Mouse (Mus musculus): ENCODE measurements at regions not wholly inside any gene's neighbourhood (a gene's known extent, or its start where the extent isn't known, plus 50 kb on each side); places are given as distances from the start of the nearest gene placed in this dataset.

GRCm38 (mm10) chr1:156990567-156991494, 51.4 kb upstream of the Ralgps2 start:
- 49% methylated on average over 14 of the region's 14 CpGs for WGBS
- peaks cover 2% of the 10 kb centered on the region; the same call in 1 of the 2 replicates for H3K4me1 ChIP-seq (ENCODE audit: control insufficient read depth, insufficient read depth, low read length)
- DNase-seq = no peak
- TF ChIP-seq POLR2A (IDR thresholded peaks at IDR 0.05; ENCODE audit: low read depth, low read length) (no peak), CTCF (conservative IDR thresholded peaks at IDR 0.05; ENCODE audit: insufficient read depth, insufficient read length, low read depth, low read length) (no peak)
- no peak overlapping the region for H3K4me3 ChIP-seq (ENCODE audit: insufficient read depth, low read depth, low read length)
- H3K36me3 ChIP-seq (ENCODE audit: control insufficient read depth, insufficient read depth, low read length) = no peaks in the 10 kb centered on the region
- H3K27me3 ChIP-seq (replicated peaks; ENCODE audit: control insufficient read depth, insufficient read depth, low read length) = no peaks in the 10 kb centered on the region
- no peak overlapping the region for H3K27ac ChIP-seq (ENCODE audit: insufficient read depth, low read depth, low read length)

GRCm38 (mm10) chr1:156990112-156990511, 50.7 kb upstream of the Ralgps2 start:
- no peaks in the 10 kb centered on the region for H3K27me3 ChIP-seq (replicated peaks; ENCODE audit: control insufficient read depth, insufficient read depth, low read length)
- no peaks in the 10 kb centered on the region for H3K36me3 ChIP-seq (ENCODE audit: control insufficient read depth, insufficient read depth, low read length)
- no peak overlapping the region for H3K27ac ChIP-seq (ENCODE audit: insufficient read depth, low read depth, low read length)
- H3K4me3 ChIP-seq (ENCODE audit: insufficient read depth, low read depth, low read length) = no peak overlapping the region
- H3K4me1 ChIP-seq (ENCODE audit: control insufficient read depth, insufficient read depth, low read length) = peaks cover 4% of the 10 kb centered on the region; the same call in 1 of the 2 replicates
- 63% methylated on average over 9 of the region's 9 CpGs for WGBS
- TF ChIP-seq POLR2A (IDR thresholded peaks at IDR 0.05; ENCODE audit: low read depth, low read length) (no peak), CTCF (conservative IDR thresholded peaks at IDR 0.05; ENCODE audit: insufficient read depth, insufficient read length, low read depth, low read length) (no peak)
- no peak for DNase-seq

- no peaks in the 10 kb centered on the region for H3K36me3 ChIP-seq (ENCODE audit: control insufficient read depth, insufficient read depth, low read length)
- WGBS = 87% methylated on average over 10 of the region's 10 CpGs
Observed at GRCm38 (mm10) chr1:156989149-156989785, 49.8 kb upstream of the Ralgps2 start.

More at GRCm38 (mm10) chr1:156989149-156989785, 49.8 kb upstream of the Ralgps2 start:
- no peak for DNase-seq
- Histone ChIP-seq H3K4me3 (ENCODE audit: insufficient read depth, low read depth, low read length) (no peak overlapping the region), H3K4me1 (ENCODE audit: control insufficient read depth, insufficient read depth, low read length) (peaks cover 4% of the 10 kb centered on the region; the same call in 1 of the 2 replicates), H3K27ac (ENCODE audit: insufficient read depth, low read depth, low read length) (no peak overlapping the region), H3K27me3 (replicated peaks; ENCODE audit: control insufficient read depth, insufficient read depth, low read length) (no peaks in the 10 kb centered on the region)
- TF ChIP-seq POLR2A (IDR thresholded peaks at IDR 0.05; ENCODE audit: low read depth, low read length) = no peak
- TF ChIP-seq CTCF (conservative IDR thresholded peaks at IDR 0.05; ENCODE audit: insufficient read depth, insufficient read length, low read depth, low read length) = no peak

All from kidney, adult 2 months (tissue).